Mouse (Mus musculus) hindbrain, embryonic 12.5 days (tissue): Measurements from ENCODE around the gene Odf3l2. TPM values are rescaled to one million over a fixed set of nuclear protein-coding genes. Genes with fewer than 3 reads are reported as not detected.

Experiments used
- ATAC-seq: fragments of 200-750 bp; cut with Nextera tagmentation; 2 replicates; pipeline ENCODE4 v1.8.0; 2017; ENCODE audit warnings: moderate TSS enrichment; ENCODE audit not compliant: low FRiP score
- H3K27ac ChIP-seq: fragments of 300-500 bp; sonication (generic); 2 replicates; pipeline ENCODE4 v1.5.1; 2016; ENCODE audit warnings: mild to moderate bottlenecking
- H3K27me3 ChIP-seq: fragments of 300-500 bp; sonication (generic); 2 replicates; pipeline ENCODE4 v1.6.1; 2016; ENCODE audit warnings: mild to moderate bottlenecking
- H3K36me3 ChIP-seq: fragments of 300-500 bp; sonication (generic); 2 replicates; pipeline ENCODE4 v1.6.1; 2016; ENCODE audit warnings: mild to moderate bottlenecking
- H3K4me1 ChIP-seq: fragments of 300-500 bp; sonication (generic); 2 replicates; pipeline ENCODE4 v1.6.1; 2016
- H3K4me2 ChIP-seq: fragments of 300-500 bp; sonication (generic); replicated peaks from 2 replicates; pipeline ENCODE4 v1.6.1; 2016; ENCODE audit warnings: mild to moderate bottlenecking
- H3K4me3 ChIP-seq: fragments of 300-500 bp; sonication (generic); 2 replicates; pipeline ENCODE4 v1.5.1; 2016; ENCODE audit warnings: mild to moderate bottlenecking
- H3K9ac ChIP-seq: fragments of 300-500 bp; sonication (generic); 2 replicates; pipeline ENCODE4 v1.6.1; 2016; ENCODE audit warnings: mild to moderate bottlenecking, moderate library complexity
- H3K9me3 ChIP-seq: fragments of 300-500 bp; sonication (generic); replicated peaks from 2 replicates; pipeline ENCODE4 v1.6.1; 2016; ENCODE audit warnings: mild to moderate bottlenecking
- WGBS: fragments of 180-500 bp; shearing (Covaris S2); methylation state at CpG from one replicate; pipeline ENCODE4 v1.1.7; 2016; 5-methylcytosine and 5-hydroxymethylcytosine counted together
- polyA plus RNA-seq: library from polyadenylated mRNA; unstranded; fragments of >200 nt; fragmentation: Nextera tagmentation; extraction: Ambion mirVana; gene quantifications from 2 replicates; pipeline ENCODE4 v1.2.1, GENCODE M21; 2016

Gene Odf3l2
- polyA plus RNA-seq, 1 experiment from 2014 or later = not detected

DNA sequence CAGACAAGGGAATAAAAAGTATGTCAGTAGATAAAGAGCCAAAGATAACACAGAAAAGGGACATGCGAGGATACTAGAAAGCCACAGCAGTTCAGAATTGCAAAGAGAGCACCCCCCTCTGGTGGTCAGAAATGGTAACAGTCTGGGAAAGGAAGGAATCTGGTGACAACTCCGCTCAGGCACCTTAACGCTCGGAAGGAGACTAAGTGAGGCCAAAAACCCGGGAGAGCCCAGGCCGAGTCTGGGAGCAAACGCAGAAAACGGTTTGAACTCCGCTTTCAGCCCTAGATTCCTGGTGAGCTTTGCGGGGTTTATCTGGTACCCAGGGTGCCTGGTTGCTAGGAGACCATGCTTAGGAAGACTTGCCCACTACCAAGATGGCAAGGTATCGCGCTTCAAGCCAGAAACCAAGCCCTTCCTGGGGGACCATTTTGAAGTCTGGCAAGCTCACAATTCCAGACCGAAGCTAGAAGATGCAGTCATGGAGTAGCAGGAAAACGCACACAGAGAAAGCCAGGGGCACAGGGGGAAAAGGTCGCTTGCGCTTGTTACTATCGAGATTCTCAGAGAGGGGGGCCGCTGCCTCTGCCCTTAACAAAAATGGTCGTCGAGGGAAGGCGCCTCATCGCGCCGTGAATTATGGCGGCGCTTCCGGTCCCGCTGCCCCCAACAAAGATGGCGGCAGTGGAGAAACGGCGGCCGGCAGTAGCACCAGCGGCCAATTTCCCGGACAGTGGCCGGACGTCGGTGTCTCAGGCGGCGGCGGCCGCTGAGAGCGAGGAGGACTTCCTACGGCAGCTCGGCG is 23.4 kb upstream of the Odf3l2 start, which contains the start of gene Tpgs1:
Gene Tpgs1, plus strand, starts transcription at position 599 of the 805 bp plus-strand sequence.
- peak within 1 kb of the TSS; percentile 71 for H3K4me2 ChIP-seq
- H3K4me3 ChIP-seq = peak within 1 kb of the TSS; percentile 92
- H3K9me3 ChIP-seq = no peaks in the 10 kb centered on the region
- peak within 1 kb of the TSS; percentile 98 for H3K27ac ChIP-seq
- WGBS = under 1% methylated on average over 45 of the region's 45 CpGs
- peak within 1 kb of the TSS; percentile 93 for H3K9ac ChIP-seq
- peaks cover 27% of the 10 kb centered on the region for H3K4me1 ChIP-seq
- no peaks in the 10 kb centered on the region; the same call in 1 of the 2 replicates for H3K27me3 ChIP-seq
- peak; percentile 83 for ATAC-seq
- H3K36me3 ChIP-seq = peaks cover 5% of the 10 kb centered on the region; the same call in 1 of the 2 replicates

DNA sequence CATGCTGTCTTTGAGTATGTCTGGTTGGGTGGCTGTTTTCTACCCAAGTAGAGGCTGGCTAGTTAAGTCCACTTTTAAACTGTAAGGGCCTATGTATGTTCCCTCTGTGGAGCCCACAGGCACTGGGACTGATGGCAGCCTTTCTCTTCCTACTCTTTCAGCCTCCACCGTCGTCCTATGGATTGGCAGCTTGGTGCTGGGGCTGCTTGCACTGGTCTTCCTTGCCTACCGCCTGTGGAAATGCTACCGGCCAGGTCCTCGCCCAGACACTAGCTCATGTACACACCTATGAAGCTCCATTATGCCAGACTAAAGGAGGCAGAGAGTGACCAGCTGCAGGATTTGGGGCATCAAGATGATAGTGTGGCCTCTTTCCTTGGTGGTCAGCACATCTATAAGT is 22.5 kb upstream of the Odf3l2 start:
- peak overlapping the region; percentile 98; the same call in 1 of the 2 replicates for H3K27ac ChIP-seq
- H3K4me3 ChIP-seq = no peak overlapping the region
- ATAC-seq = no peak
- no peaks in the 10 kb centered on the region; the same call in 1 of the 2 replicates for H3K27me3 ChIP-seq
- H3K9me3 ChIP-seq = no peaks in the 10 kb centered on the region
- no peak overlapping the region for H3K9ac ChIP-seq
- peak overlapping the region; percentile 71; the same call in 1 of the 2 replicates for H3K4me2 ChIP-seq
- peaks cover 1% of the 10 kb centered on the region; the same call in 1 of the 2 replicates for H3K36me3 ChIP-seq
- WGBS = 82% methylated on average over 5 of the region's 5 CpGs
- H3K4me1 ChIP-seq = peaks cover 27% of the 10 kb centered on the region

DNA sequence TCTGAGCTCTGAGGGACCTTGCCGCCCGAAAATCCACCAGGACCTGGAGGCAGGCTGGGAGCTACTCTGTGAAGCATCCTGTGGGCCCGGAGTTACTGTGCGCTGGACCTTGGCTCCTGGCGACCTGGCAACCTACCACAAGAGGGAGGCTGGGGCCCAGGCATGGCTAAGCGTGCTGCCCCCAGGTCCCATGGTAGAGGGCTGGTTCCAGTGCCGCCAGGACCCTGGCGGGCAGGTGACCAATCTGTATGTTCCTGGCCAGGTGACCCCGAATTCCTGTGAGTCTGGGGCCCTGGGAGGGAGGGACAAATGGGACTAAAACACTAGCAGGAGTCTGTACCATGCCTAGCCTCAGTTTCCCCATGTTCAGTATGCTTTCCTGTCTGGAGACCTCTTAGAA is 21.0 kb upstream of the Odf3l2 start:
- Histone ChIP-seq H3K4me2 (no peak overlapping the region), H3K4me3 (no peak overlapping the region), H3K9me3 (no peaks in the 10 kb centered on the region), H3K4me1 (peaks cover 27% of the 10 kb centered on the region), H3K27me3 (no peaks in the 10 kb centered on the region; the same call in 1 of the 2 replicates), H3K36me3 (no peaks in the 10 kb centered on the region), H3K27ac (no peak overlapping the region), H3K9ac (no peak overlapping the region)
- 73% methylated on average over 9 of the region's 9 CpGs for WGBS
- no peak for ATAC-seq

- Histone ChIP-seq H3K4me3 (no peak overlapping the region), H3K27me3 (no peaks in the 10 kb centered on the region; the same call in 1 of the 2 replicates), H3K4me2 (no peak overlapping the region), H3K36me3 (no peaks in the 10 kb centered on the region), H3K9me3 (no peaks in the 10 kb centered on the region), H3K4me1 (peaks cover 13% of the 10 kb centered on the region), H3K9ac (no peak overlapping the region), H3K27ac (no peak overlapping the region)
- ATAC-seq = no peak
- WGBS = 84% methylated on average over 8 of the region's 8 CpGs
These were observed 19.5 kb upstream of the Odf3l2 start for GRCm38 (mm10) chr10:79665051-79665450.

DNA sequence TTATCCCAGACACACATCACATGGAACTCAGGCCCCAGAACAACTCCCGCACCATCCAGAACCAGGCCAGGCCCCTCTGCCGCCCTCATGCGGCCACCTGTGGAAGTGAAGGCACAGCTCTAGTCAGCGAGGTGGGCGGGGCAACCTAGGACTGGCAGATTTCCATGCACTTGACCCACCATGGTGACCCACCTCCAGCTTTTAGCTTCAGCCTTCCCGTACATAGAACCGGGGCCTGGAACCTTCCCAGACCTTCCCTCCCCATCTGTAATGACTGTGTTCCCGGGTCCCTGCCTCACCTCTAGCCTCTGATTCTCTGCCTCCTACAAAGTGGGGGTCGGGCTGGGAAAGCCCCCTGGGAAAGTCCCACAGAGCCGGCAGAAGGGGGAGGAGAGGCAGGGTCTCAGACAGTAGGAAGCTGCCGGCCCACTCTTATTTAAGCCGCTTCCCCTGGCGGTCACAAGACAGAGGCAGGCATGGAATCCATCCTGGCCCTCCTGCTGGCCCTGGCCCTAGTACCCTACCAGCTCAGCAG is 18.7 kb upstream of the Odf3l2 start, which contains the start of gene Madcam1:
Gene Madcam1, plus strand, starts transcription at position 429 of the 535 bp plus-strand sequence.
- 11% methylated on average over 13 of the region's 13 CpGs for WGBS
- H3K36me3 ChIP-seq = no peaks in the 10 kb centered on the region
- ATAC-seq = no peak
- no peaks in the 10 kb centered on the region for H3K9me3 ChIP-seq
- H3K27me3 ChIP-seq = no peaks in the 10 kb centered on the region; the same call in 1 of the 2 replicates
- no peak within 1 kb of the TSS for H3K4me2 ChIP-seq
- H3K4me1 ChIP-seq = peaks cover 12% of the 10 kb centered on the region
- H3K4me3 ChIP-seq = no peak within 1 kb of the TSS
- 0 out of 2 replicates have a peak within 1 kb of the TSS, but pooled peaks have one; percentile 13 for H3K9ac ChIP-seq
- H3K27ac ChIP-seq = no peak within 1 kb of the TSS

GRCm38 (mm10) chr10:79661861-79662260 is 16.3 kb upstream of the Odf3l2 start:
- peaks cover 7% of the 10 kb centered on the region for H3K4me1 ChIP-seq
- no peaks in the 10 kb centered on the region; the same call in 1 of the 2 replicates for H3K27me3 ChIP-seq
- no peaks in the 10 kb centered on the region for H3K36me3 ChIP-seq
- no peak for ATAC-seq
- H3K27ac ChIP-seq = no peak overlapping the region
- no peak overlapping the region for H3K4me2 ChIP-seq
- H3K4me3 ChIP-seq = no peak overlapping the region
- 53% methylated on average over 3 of the region's 3 CpGs for WGBS
- no peak overlapping the region for H3K9ac ChIP-seq
- H3K9me3 ChIP-seq = no peaks in the 10 kb centered on the region

DNA sequence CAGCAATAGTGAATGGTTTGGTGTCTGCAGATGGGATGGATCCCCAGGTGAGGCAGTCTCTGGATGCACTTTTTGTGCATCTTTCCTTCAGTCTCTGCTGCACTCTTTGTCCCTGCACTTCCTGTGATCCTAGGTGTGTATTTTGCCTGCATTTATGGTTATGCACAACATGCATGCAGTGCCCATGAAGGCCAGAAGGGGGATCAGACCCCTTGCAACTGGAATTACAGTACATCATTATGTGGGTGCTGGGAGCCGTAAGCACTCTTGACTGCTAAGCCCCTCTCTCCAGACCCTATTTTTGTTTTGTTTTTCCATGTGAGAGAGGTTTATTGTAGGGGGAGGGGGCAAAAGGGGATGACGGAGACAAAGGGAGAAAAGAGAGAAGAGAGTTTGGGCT is 14.8 kb upstream of the Odf3l2 start:
- no peak overlapping the region for H3K9ac ChIP-seq
- 68% methylated on average over 2 of the region's 2 CpGs for WGBS
- no peak overlapping the region for H3K4me3 ChIP-seq
- peaks cover 5% of the 10 kb centered on the region; the same call in 1 of the 2 replicates for H3K27me3 ChIP-seq
- H3K9me3 ChIP-seq = no peaks in the 10 kb centered on the region
- no peak for ATAC-seq
- H3K36me3 ChIP-seq = no peaks in the 10 kb centered on the region
- no peak overlapping the region for H3K27ac ChIP-seq
- H3K4me1 ChIP-seq = peaks cover 7% of the 10 kb centered on the region
- no peak overlapping the region for H3K4me2 ChIP-seq

GRCm38 (mm10) chr10:79658829-79659228 is 13.3 kb upstream of the Odf3l2 start:
- Histone ChIP-seq H3K4me2 (no peak overlapping the region), H3K9me3 (no peaks in the 10 kb centered on the region), H3K36me3 (no peaks in the 10 kb centered on the region), H3K9ac (no peak overlapping the region), H3K27ac (no peak overlapping the region), H3K27me3 (0 out of 2 replicates have a peak, but pooled peaks cover 5% of the 10 kb centered on the region), H3K4me1 (peaks cover 10% of the 10 kb centered on the region), H3K4me3 (no peak overlapping the region)
- WGBS = 16% methylated on average over 4 of the region's 4 CpGs
- ATAC-seq = no peak

- Histone ChIP-seq H3K36me3 (no peaks in the 10 kb centered on the region), H3K9me3 (no peaks in the 10 kb centered on the region), H3K9ac (no peak overlapping the region), H3K4me3 (no peak overlapping the region), H3K4me1 (peaks cover 6% of the 10 kb centered on the region), H3K4me2 (no peak overlapping the region), H3K27me3 (0 out of 2 replicates have a peak, but pooled peaks cover 7% of the 10 kb centered on the region), H3K27ac (no peak overlapping the region)
- 35% methylated on average over 1 of the region's 1 CpGs for WGBS
- ATAC-seq = peak; percentile 68
These were observed 9.4 kb upstream of the Odf3l2 start for GRCm38 (mm10) chr10:79654946-79655395.

DNA sequence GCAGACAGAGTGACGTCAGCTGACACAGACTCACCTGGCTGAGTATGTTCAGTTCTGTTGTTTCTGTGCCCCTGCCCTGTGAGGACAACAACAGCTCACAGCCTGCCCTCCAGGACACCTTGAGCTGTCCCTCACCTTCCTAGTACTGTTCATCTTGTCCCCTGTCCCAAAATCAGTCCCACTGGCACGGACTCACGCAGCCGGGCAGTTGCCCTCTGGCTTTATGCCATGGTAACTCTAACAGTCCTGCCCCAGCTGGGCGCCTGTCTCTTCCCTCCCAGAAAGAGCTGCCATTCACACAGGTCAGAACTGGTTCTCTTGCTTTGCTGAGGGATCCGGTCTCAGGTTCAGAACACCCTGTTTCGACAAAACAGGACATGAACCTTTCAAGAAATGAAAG is 7.3 kb upstream of the Odf3l2 start:
- Histone ChIP-seq H3K27me3 (0 out of 2 replicates have a peak, but pooled peaks cover 7% of the 10 kb centered on the region), H3K27ac (no peak overlapping the region), H3K4me3 (no peak overlapping the region), H3K4me2 (no peak overlapping the region), H3K36me3 (no peaks in the 10 kb centered on the region), H3K9me3 (no peaks in the 10 kb centered on the region), H3K9ac (no peak overlapping the region), H3K4me1 (peaks cover 6% of the 10 kb centered on the region)
- 85% methylated on average over 7 of the region's 7 CpGs for WGBS
- ATAC-seq = no peak

GRCm38 (mm10) chr10:79649070-79649751 is 3.7 kb upstream of the Odf3l2 start:
- Histone ChIP-seq H3K27ac (no peak overlapping the region), H3K4me1 (no peaks in the 10 kb centered on the region), H3K4me2 (no peak overlapping the region), H3K9ac (no peak overlapping the region), H3K9me3 (no peaks in the 10 kb centered on the region), H3K36me3 (no peaks in the 10 kb centered on the region), H3K4me3 (no peak overlapping the region), H3K27me3 (0 out of 2 replicates have a peak, but pooled peaks cover 2% of the 10 kb centered on the region)
- WGBS = 28% methylated on average over 7 of the region's 7 CpGs
- peak; percentile 42; the same call in 1 of the 2 replicates for ATAC-seq
